Mouse (Mus musculus): ENCODE results near the gene Kcnj1.

- TF ChIP-seq TCF12 (IDR thresholded peaks at IDR 0.05; ENCODE audit: insufficient read depth, poor library complexity, severe bottlenecking), result no peak
- TF ChIP-seq POLR2A (IDR thresholded peaks at IDR 0.05; ENCODE audit: insufficient read length, low read depth), result no peak
- TF ChIP-seq MAX (IDR thresholded peaks at IDR 0.05; ENCODE audit: low read depth), result no peak
- no peak for TF ChIP-seq MYOD1 (IDR thresholded peaks at IDR 0.05; ENCODE audit: control insufficient read depth in 1 of 3, insufficient read length in 2 of 3, low read depth in 2 of 3)
- TF ChIP-seq USF1 (IDR thresholded peaks at IDR 0.05; ENCODE audit: low read depth), result no peak
- no peak for TF ChIP-seq POLR2AphosphoS2 (IDR thresholded peaks at IDR 0.05; ENCODE audit: insufficient read length, low read depth)
- TF ChIP-seq REST (IDR thresholded peaks at IDR 0.05; ENCODE audit: insufficient read depth, insufficient read length), result no peak
- no peak for TF ChIP-seq E2F4 (IDR thresholded peaks at IDR 0.05; ENCODE audit: insufficient read depth)
- TF ChIP-seq CEBPB (IDR thresholded peaks at IDR 0.05; ENCODE audit: insufficient read depth, poor library complexity, severe bottlenecking), result no peak
- TF ChIP-seq MYOG (IDR thresholded peaks at IDR 0.05; ENCODE audit: control insufficient read depth in 1 of 3, insufficient read depth in 1 of 3, insufficient read length in 2 of 3, low read depth in 2 of 3), result no peak
Measured at GRCm38 (mm10) chr9:32411507-32411906, 39.2 kb downstream of the Kcnj1 start.

Data from myocyte (in vitro differentiated cells).